Mouse (Mus musculus) adrenal gland, adult 2 months (tissue): ENCODE results near the gene Ctsa. TPM values are rescaled to one million over a fixed set of nuclear protein-coding genes. Genes with fewer than 3 reads are reported as not detected.
"Not testable (repeated sequence)": the region's sequence is repeated elsewhere in the genome, so short reads cannot be mapped to it uniquely, and the experiment has no call there.

ENCODE experiments used
- DNase-seq: peaks from one replicate; pipeline ENCODE4 v3.0.0; 2021
- long read RNA-seq: library from polyadenylated mRNA; stranded (forward); transcript quantifications from one replicate; pipeline ENCODE4 v2.0.0, GENCODE M21; 2021
- polyA plus RNA-seq: library from polyadenylated mRNA; depleted of rRNA; stranded (reverse); fragments of >200 nt; gene quantifications from 2 replicates; pipeline ENCODE4 v1.2.3, GENCODE M21; 2012; rRNA removed
- total RNA-seq, 2 experiments: library from RNA; stranded (reverse); gene quantifications; 2 replicates each; pipeline ENCODE4 v1.2.3; 2021

The Ctsa gene
- total RNA-seq (100 to 1,000 TPM; 114 to 124 TPM), polyA plus RNA-seq (304 and 353 TPM in 2 replicates)
- long read RNA-seq, transcript Ctsa-202 (15 exons, 2,534 nt), result major isoform, 9 of 147 reads
- long read RNA-seq, partial matches to known transcripts, result 132 of 147 reads
- long read RNA-seq, other reads (novel, unspliced or antisense), result 5 of 147 reads

DNA sequence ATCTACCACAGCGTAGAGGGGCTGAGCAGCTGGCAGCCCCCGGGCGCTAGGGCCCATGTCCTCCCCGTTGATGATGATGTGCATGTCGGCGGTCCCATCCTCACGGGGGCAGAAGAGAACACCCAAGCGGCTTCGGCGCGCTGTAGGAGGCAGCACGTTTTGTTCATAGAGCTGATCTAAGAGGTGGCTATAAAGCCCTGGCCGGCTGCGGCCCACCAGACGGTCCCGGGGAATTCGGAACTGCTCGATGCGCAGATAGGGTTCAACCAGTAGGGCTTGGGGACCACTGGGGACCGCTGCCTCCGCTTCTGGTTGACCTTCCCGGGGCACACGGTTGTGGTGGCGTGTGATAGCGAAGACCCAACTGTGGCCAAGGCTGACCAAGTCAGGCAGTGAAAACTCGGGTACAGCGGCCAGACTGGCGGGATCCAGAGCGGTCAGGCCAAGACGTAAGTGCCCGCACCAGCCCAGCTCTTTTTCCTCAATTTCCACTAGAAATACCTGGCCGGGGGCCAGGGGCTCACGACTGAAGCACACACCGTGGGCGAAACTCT, at the start of gene Ctsa:
Ctsa (plus strand) TSS at position 126 of the 554 bp plus-strand sequence.
- DNase-seq, result peak; percentile 87

DNA sequence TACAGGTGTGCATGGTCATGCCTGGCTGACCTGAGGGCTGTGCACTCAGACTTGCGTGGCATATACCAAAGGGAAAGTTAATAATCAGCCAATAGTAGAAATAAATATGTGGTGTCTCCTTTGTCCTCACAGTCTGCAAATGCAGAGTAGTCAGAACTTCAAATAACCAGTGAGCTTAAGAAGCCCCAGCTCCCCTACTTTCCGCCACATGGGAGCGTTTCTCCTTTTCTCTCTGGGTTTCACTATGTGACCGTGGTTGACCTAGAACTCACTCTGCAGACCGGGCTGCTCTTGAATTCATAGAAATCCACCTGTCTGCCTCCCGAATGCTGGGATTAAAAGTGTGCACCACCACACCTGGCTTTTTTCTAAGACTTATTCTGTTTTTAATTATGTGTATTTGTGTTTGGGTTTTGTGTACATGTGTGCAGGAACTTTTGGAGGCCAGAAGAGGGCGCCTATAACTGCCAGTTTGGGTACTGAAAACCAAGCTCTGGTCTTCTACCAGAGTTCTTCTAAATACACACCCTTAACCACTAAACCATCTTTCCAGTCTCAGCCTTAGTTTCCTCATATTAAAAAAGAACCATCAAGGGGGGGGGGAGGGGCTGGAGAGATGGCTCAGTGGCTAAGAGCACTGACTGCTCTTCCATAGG, 48.6 kb upstream of the Ctsa start:
- no peak for DNase-seq

DNA sequence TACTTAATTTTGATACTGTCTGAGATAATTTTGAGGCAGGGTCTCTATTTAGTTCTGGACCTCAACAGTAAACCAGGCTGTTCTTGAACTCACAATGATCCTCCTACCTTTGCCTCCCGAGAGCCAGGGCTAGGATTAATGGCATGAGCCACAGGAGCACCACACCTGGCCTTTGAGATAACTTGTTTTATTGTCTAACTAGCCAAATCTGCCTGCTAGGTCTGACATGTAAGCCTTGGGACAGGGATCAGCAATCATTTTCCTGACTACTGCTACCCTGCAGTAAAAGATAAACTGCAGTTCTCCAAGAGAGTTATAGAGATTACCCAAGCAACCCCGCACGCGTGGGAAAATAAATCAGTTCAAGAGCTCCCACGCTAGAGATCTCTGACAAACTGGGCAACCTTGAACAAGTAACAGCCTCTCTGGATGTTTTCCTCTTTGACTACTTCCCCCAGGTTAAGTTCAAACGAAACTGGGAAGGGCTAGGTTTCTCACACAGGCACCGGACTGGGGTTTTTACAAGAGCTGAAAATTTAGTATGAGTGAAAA, 47.7 kb upstream of the Ctsa start:
- peak; percentile 44 for DNase-seq

GRCm38 (mm10) chr2:164785481-164786387, 46.9 kb upstream of the Ctsa start, which contains the start of gene Snx21:
TSS of gene Snx21 (plus strand) at chr2:164785823.
- DNase-seq, result peak; percentile 98

- no peak for DNase-seq
Observed at GRCm38 (mm10) chr2:164786388-164786885, 46.2 kb upstream of the Ctsa start.

DNA sequence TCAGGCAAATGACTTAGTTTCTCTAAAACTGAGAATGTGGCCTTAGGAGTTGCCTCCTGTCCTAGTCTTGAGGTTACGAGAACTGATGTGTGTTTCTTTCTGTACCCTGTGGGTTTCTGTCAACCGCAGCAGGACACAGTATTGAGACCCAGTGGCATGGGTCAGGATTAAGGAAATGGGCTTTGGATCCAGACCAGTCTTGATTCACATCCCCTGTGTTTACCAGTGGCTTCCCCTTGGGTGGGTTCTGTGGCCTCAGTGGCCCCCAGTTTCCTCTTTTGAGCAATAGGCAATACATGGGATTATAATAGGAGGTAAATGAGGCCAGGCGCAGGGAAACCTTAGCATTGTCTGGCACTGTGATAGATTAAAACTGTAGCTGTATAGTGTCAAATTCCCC, 45.6 kb upstream of the Ctsa start:
- no peak for DNase-seq

GRCm38 (mm10) chr2:164787779-164788178, 44.9 kb upstream of the Ctsa start:
- DNase-seq, result no peak

DNA sequence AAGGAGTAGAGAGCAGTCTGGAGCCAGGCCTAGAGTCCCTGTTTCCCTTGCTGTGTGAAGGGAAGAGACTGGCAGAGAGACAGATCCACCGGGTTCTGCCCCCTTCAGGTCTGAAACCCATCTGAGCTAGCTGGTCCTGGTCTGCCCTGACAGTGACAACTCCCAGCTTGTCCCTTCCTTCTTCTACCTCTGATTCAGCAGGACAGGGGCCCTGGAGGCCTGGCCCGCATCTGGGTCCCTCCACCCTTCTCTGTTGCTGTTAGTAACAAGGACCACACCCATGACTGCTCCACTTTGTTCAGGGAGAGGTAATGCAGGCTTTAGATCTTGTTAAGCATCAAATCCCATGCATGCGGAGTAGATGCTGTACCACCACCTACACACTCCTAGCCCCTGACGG, 44.3 kb upstream of the Ctsa start:
- DNase-seq, result no peak

- peak; percentile 60 for DNase-seq
Observed at GRCm38 (mm10) chr2:164790451-164790850, 42.2 kb upstream of the Ctsa start.

GRCm38 (mm10) chr2:164791841-164792261, 40.8 kb upstream of the Ctsa start:
- no peak for DNase-seq

GRCm38 (mm10) chr2:164792400-164793190, 40.1 kb upstream of the Ctsa start:
- peak; percentile 72 for DNase-seq

GRCm38 (mm10) chr2:164793236-164793635, 39.4 kb upstream of the Ctsa start:
- peak; percentile 73 for DNase-seq

- no peak for DNase-seq
Observed at GRCm38 (mm10) chr2:164793772-164794171, 38.9 kb upstream of the Ctsa start.

GRCm38 (mm10) chr2:164794293-164794692, 38.4 kb upstream of the Ctsa start:
- DNase-seq, result peak; percentile 91

DNA sequence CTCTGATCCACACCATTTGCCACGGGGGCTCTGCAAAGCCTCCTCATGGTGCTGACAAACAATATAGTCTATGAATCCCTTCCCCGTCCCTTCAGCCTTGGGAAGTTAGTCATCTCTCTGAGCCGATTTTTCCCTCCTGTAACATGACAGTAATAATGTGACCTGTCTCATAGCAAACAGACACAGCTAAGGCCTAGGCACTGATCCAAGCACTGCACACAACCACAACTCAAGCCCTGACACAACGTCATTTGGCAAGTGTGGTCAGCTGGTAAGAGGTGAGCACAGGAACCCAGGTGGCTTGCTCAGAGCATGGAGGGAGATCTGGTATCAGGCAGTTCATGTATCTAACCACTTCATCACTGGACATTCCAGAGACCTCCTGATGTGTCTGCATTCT, 36.8 kb upstream of the Ctsa start:
- peak; percentile 63 for DNase-seq

DNA sequence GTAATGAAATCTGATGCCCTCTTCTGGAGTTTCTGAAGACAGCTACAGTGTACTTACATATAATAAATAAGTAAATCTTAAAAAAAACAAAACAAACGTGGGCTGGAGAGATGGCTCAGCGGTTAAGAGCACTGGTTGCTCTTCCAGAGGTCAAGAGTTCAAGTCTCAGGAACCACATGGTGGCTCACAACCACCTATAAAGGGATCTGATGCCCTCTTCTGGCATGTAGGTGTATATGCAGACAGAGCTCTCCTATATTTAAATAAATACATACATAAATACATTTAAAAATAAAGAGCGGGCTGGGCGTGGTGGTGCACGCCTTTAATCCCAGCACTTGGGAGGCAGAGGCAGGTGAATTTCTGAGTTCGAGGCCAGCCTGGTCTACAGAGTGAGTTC, 34.1 kb upstream of the Ctsa start:
- DNase-seq, result not testable (repeated sequence)

- no peak for DNase-seq
Observed at GRCm38 (mm10) chr2:164800252-164801004, 32.2 kb upstream of the Ctsa start.

GRCm38 (mm10) chr2:164803201-164803920, 29.3 kb upstream of the Ctsa start:
- DNase-seq, result no peak

GRCm38 (mm10) chr2:164803921-164804313, 28.8 kb upstream of the Ctsa start:
- no peak for DNase-seq
